Mouse (Mus musculus): ENCODE measurements around the gene Snrpe. TPM values are rescaled to one million over a fixed set of nuclear protein-coding genes. Genes with fewer than 3 reads are reported as not detected.

The Snrpe gene
- 100 to 1,000 TPM in 1 of 2 experiments, 10 to 100 TPM in 1; 97.8 to 112 TPM for total RNA-seq (2021)
- long read RNA-seq, transcript Snrpe-206 (4 exons, 653 nt): minor isoform, 5 of 85 reads
- long read RNA-seq, transcript Snrpe-204 (5 exons, 503 nt): major isoform, 77 of 85 reads
- long read RNA-seq, partial matches to known transcripts: 1 of 85 reads
- long read RNA-seq, other reads (novel, unspliced or antisense): 2 of 85 reads

DNA sequence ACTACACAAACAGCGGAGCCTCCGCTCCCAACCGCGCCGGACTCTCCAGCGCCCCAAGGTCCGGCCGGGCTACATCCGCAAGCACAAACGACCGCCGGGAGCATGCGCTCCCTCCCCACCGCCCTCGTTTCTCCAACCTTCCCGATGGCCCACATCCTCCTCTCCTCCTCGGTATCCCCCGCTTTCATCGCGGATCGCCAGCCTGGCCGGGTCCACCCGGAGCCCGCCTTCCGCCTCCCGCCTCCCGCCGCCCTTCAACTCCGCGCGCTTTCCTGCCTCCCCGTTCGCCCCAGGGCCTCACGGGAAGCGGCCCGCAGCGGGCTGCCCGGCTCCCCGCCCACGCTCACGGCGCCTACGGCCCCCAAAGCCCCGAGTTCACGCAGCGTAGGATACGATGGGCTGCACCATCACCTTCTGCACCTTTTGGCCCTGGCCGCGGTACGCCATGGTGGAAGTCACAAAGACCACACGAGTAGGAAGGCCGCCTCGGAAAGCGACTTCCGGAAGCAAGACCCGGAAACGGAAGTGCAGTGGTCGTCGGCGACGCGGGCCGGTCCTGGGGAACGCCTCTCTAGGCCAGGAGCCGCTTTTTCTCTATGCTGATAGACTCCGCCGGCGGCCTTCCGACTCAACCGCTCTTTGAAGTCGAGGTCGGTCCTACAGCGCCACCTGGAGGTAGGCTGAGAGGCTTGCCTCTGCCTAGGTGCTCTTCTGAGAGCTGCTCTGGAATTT lies at the start of gene Snrpe:
Snrpe (minus strand) TSS at position 521 of the 732 bp plus-strand sequence.
- DNase-seq (ENCODE audit: low spot score in 2 of 2): peak; percentile 97

DNA sequence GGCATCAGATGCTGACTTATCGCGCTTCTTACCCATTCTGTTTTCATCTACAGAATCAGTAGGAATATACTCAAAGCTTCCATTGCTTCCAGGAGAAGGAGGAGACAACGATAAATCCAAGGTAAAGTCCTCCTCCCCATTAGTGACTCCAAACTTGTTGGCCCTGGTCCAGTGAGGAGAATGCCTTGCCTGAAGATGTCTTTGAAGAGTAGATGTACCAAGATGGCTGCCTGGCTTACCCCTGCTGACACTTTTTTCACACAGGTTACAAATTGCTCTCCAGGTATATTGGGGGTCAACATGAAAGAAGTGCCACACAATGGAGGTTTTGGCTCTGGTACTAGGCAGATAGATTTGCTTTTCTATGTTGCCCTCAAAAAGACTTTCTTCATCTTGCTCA lies 48.8 kb upstream of the Snrpe start:
- DNase-seq (ENCODE audit: low spot score in 2 of 2): no peak

DNA sequence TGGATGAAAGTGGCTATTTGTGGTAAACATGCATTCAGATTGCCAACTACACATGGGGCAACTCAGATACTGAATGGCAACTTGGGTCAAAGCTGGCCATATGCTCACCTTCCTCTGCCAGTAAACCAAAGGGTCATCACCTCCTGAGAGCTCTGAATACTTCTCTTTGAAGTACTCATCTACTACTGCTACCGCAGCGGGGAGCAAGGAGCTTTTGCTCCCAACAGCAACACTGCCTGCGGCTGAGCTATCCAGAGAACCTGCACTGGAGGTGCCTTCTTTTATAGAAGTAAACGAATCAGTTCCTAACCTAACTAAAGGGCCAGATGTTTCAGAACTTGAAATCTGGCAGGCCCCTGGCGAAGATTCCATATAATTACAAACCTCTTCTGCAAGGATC lies 46.7 kb upstream of the Snrpe start:
- DNase-seq (ENCODE audit: low spot score in 2 of 2): no peak

DNA sequence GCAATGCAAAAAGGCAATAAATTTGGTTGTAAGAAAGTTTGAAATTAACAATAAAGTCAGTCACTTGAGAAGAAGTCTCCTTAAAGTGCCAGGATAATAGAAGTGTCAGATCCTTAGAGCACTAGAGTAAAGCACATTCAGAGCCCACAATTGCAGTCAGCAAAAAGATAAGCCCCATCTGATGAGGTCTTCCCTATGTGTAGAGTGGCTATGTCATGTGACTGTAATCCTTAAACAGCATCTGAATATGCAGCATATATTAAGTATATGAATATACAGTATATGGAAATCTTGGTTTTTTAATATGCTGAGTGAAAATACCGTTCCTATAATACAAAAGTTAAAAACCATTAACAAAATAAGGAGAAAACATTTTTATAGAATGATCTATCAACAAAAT lies 42.9 kb upstream of the Snrpe start:
- DNase-seq (ENCODE audit: low spot score in 2 of 2): no peak

DNA sequence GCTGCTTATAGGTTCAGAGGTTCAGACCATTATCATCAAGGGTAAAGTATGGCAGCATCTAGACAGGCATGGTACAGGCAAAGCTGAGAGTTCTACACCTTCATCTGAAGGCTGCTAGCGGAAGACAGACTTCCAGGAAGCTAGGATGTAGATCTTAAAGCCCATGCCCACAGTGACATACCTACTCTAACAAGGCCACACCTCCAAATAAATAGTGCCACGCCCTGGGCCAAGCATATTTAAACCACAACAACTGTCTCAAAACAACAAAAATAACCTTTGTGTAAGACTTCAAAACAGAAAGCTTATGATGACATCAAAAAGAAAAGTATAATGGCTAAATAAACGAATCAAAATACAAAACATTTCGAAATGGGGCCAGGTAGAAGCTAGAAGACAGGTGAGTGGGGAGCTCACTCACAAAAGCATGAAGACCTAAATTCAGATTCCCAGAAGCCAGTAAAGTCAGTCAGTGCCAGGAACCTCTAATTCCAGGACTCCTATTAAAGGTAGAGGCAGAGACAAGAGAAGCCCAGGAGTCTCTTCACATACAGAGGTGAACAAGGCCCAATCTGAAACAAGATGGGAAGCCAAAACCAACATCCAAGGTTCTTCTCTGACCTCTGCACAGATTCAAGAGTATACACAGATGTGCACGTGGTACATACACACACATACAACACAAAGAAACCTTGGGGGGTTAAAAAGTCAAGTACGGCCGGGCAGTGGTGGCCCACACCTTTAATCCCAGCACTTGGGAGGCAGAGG lies 40.4 kb upstream of the Snrpe start:
- DNase-seq (ENCODE audit: low spot score in 2 of 2): no peak

DNA sequence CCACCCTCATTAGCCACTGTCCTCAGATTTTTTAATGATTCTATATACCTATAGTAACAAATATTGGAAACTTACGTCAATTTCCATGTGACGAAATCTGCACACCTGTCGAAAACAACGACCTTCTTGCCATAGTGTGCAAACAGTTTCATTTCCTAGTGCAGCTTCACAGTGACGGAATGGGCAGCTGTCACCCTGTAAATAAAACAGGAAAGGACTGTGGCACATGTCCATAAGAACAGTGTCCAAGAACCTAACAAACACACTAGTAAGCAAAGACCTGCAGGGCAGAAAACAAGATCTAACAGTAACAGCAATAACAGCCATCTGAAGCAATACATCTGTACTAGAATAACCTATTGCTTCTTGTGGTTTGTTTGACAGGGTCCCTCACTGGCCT lies 35.6 kb upstream of the Snrpe start:
- DNase-seq (ENCODE audit: low spot score in 2 of 2): no peak

DNA sequence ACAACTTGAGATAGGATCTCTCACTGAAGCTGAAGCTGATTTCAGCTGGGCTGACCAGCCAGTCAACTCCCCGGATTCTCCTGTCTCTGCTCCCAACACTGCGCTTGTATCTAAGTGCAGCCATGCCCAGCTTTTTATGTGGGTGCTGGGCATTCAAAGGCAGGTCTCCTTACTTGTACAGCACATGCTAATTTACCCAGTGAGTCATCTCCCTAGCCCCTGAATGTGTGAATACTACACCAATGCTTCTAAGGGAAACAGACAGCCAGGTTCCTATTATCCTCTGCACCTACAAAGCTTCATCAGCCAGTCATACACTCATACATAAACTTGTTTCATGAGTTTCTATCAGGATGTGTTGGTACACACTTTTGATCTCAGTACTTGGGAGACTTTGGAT lies 31.1 kb upstream of the Snrpe start:
- no peak for DNase-seq (ENCODE audit: low spot score in 2 of 2)

DNA sequence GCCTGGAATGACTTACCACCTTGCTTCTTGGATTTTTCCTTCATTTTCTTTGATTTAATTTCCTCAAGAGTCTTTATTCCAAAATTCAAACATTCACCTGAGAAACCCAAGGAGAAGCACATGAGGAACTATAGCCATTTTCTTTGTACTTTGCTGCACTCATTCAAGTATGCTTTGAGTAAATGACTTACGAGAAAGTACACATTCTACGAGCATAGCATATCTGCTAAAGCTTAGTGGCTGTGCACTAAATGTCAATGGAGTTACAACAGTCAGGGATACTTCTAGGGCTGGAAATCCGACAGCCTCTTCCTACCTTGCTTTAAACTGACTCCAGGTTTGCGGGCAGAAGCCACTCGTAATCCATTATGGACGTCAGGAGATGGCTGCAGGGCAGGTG lies 28.4 kb upstream of the Snrpe start:
- DNase-seq (ENCODE audit: low spot score in 2 of 2): no peak

DNA sequence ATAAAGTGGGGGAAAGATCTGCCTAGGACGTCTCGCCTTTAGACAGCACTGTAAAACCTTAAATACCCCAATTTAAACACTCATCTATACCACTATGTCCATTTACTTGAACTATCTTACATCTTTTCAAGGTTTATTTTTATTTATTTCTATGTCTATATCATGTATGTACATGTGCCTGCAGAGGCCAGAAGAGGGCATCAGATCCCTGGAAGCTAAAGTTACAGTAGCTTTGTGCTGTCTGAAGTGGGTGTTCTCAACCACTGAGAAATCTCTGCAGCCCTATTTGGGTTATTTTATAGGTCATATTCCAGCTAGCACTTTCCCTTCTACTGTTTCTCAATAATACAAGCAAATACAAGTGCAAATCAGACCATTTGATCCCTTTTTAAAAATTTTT lies 22.1 kb upstream of the Snrpe start:
- DNase-seq (ENCODE audit: low spot score in 2 of 2): no peak

DNA sequence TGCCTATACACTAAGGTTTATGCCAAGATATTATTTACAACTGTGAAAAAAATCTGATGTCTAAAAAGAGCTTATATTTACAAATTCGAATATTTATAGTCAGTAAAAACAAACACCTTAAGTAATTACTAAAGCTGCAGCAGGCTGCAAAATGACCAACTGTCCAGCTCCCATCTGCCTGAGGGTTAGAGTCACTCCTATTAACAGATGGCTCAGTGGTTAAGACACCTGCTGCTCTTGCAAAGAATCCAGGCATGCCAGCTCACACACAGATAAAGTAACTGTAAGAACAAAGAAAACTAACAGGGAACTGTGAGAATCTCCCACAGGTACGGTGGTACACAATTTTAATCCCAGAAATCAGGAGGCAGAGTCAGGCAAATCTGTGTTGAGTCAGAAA lies 15.0 kb upstream of the Snrpe start:
- DNase-seq (ENCODE audit: low spot score in 2 of 2): no peak

DNA sequence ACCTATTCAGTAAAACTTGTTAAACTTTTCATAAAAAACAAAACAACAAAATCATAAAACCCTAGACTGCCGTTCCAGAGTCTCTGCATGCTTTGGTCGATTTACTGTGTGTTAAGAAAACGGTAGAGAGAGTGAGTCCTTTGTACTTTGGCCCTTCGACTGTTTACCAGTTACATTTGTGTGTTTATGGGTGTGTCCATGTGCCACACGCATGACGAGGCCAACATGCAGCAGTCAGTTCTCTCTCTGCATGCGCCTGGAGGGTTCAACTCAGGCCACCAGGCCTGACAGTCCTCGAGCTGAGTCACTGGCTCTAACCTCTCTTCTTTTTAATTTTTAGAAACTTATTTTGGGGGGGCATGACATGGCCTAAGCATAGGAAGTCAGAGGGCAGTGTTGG lies 8.2 kb upstream of the Snrpe start:
- no peak for DNase-seq (ENCODE audit: low spot score in 2 of 2)

DNA sequence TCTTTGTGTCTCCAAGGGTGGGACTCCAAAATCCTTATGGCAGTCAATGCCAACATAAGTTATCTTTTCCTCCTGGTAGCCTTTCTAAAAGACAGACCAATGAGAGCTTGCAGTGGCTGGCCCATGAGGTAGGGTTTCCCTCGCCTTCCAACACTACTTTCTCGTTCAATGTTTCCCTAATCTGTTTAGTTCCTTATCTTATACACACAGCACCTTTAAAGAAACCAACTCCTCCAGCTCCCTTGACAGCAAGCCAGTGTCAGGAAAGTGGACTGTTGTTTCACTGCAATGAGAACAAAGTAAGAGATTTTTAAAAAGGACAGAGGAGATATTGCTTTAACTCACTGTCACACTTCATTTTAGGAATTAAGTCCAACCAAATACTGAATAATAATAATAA lies 7.8 kb upstream of the Snrpe start:
- DNase-seq (ENCODE audit: low spot score in 2 of 2): no peak

DNA sequence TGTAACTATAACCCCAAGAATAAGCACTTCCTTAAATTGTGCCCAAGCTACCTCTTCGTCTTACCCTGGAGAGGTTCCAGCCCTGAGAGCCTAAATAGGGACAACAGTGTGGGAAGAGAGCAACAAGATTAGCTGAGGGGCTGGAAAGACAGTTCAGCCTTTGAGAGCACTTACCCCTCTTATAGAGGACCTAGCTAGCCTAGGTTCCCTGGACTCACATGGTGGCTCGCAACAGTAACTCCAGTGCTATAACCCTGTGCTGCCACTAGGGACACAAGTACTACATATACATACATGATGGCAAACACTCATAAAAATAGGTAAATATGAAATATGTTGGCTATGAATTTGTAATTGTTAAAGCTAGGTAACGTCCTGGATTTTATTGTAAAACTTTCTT lies 3.7 kb upstream of the Snrpe start:
- DNase-seq (ENCODE audit: low spot score in 2 of 2): no peak

DNA sequence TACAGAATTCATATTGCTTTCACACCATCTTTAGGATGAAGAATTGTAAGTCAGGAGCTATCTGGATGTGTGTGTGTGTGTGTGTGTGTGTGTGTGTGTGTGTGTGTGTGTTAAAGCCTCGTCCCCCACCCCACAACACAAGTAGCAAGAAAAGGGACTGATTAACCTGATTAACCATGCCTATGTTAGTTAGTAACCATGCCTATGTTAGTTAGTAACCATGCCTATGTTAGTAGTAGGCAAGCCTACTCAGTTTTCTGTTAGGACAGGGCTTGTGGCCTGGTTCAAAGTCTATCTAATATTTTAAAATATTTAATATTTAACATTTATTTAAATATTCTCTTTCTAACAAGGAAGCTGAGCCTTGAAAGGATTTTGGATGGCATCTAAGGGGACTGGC lies 1.3 kb upstream of the Snrpe start:
- no peak for DNase-seq (ENCODE audit: low spot score in 2 of 2)

DNA sequence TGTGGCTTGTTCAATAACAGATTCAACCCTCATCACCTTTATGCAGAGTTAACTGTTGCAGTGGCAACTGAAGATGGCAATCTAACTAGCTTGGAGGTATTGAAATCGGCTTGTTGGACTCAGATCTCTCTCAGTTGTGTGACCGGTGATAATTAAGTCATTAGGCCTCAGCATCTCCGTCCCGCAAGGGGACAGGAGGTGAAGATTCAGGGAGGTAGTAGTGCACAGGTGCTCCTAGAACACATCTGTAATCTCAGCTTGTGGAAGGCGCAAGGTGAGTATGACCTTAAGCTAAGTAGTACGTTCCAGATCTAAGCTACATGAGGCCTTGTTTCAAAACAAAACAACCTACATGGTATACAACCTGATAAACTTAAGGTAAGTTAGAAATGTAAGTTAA lies 510 bp upstream of the Snrpe start:
- no peak for DNase-seq (ENCODE audit: low spot score in 2 of 2)

DNA sequence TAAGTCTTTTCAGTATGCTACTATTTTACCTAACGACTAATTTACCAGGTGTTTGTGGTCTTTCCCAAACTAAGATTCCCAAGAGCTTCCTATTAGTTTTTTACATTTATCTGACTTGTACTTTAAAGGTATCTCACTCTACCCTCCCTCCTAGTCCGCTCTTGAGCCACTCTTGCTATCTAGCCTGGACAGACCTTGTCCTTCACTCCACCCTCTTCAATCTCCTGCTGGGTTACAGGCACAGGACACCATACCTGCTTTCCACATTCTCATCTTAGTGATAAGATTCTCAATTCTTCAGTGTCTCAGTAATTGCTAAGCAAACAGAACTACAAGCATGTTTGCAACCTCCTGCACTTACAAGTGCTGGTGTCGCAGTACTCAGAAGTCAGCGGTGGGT lies 6.9 kb downstream of the Snrpe start:
- DNase-seq (ENCODE audit: low spot score in 2 of 2): no peak

DNA sequence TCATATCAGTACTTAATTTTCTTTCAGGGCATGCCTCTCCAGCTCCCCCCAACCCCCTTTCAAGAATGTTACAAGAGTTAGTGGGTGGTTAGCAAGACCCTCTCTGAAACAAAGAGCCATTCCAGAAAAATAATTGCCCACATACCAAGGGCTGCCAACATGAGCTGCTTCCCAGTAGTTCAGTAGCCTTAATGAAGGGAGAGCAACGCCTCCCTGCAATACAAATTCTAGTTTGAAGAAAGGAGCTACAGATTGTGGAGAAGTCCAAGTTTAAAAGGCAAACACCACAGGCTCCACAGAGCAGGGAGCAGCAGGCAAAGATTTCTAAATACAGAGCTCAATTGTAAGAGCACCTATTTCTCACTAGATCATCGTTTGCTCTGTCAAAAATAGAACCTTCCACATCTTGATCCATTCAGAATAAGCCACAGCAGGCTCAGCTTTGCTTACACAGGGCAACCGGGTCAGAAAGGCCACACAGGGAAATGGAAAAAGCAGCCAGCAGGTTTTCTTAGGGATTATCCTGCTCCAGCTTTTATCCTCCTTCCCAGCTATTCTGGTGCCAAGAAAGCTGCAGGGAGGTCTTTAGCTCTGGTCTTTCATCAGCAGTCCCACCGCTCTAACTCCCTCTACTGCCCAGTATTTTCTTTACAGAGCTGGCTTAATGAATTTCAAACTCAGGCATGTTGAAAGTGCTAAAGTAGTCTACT lies 13.6 kb downstream of the Snrpe start:
- peak; percentile 32 to 35 for DNase-seq (ENCODE audit: low spot score in 2 of 2)

DNA sequence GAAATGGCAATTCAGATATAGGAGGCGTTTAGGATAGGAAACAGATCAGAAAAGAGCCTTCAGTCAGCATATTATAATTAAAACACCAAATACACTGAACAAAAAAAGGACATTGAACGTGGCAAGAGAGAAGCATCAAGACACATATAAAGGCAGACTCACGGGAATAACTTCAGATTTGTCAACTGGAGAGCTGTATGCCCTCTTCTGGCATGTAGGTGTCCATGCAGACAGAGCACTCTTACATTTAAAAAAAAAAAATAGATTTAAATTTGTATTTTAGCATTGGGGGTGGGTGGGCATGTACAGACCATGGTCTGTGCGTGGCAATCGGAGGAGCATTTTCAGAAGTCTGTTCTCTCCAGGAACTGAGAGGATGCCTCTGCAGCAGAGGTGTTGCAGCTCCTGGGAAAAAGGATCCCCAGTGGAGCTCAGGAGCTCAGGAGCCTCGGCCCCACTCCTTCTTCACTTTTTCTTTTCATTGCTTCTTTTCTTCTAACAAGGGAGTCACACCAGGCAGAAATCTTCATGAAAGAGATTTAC lies 24.0 kb downstream of the Snrpe start:
- no peak for DNase-seq (ENCODE audit: low spot score in 2 of 2)

DNA sequence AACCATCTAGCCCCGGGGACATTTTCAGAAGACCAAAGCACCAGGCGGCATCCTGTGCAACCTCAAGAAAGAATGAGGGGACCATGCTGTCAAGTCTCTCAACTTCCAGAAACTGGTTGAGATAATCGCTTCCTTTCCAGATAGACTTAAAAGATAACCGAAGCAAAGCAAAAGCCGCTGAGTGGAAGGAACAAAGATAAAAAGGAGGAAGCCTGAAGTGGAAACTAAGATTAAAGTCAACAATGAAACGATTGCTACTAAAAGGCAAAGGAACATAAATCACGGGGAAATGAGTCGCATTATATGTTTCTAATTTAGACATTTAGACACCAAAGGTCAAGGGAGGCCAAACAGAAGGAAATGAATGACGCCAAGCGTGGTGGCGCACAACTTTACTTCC lies 38.8 kb downstream of the Snrpe start:
- DNase-seq (ENCODE audit: low spot score in 2 of 2): no peak
